Mouse (Mus musculus) stomach, embryonic 16.5 days (tissue): ENCODE data around the gene Cbx6. TPM values are rescaled to one million over a fixed set of nuclear protein-coding genes. Genes with fewer than 3 reads are reported as not detected.

Experiments
- ATAC-seq: fragments of 200-750 bp; cut with Nextera tagmentation; 2 replicates; pipeline ENCODE4 v1.8.0; 2017; ENCODE audit warnings: moderate number of reproducible peaks, moderate TSS enrichment; ENCODE audit not compliant: insufficient read depth, low FRiP score
- H3K27ac ChIP-seq: fragments of 300-500 bp; sonication (generic); 2 replicates; pipeline ENCODE4 v1.5.1; 2014; ENCODE audit warnings: low read length
- H3K27me3 ChIP-seq: fragments of 300-500 bp; sonication (generic); 2 replicates; pipeline ENCODE4 v1.6.1; 2014; ENCODE audit warnings: low read length, control low read depth, mixed read lengths; ENCODE audit not compliant: control insufficient read depth, insufficient read depth
- H3K36me3 ChIP-seq: fragments of 300-500 bp; sonication (generic); 2 replicates; pipeline ENCODE4 v1.6.1; 2014; ENCODE audit warnings: low read length; ENCODE audit not compliant: control insufficient read depth, insufficient read depth
- H3K4me1 ChIP-seq: fragments of 300-500 bp; sonication (generic); 2 replicates; pipeline ENCODE4 v1.6.1; 2014; ENCODE audit warnings: low read length, control low read depth, mixed read lengths; ENCODE audit not compliant: control insufficient read depth, insufficient read depth
- H3K4me2 ChIP-seq: fragments of 300-500 bp; sonication (generic); 2 replicates; pipeline ENCODE4 v1.6.1; 2014; ENCODE audit warnings: low read depth, low read length, mixed read lengths
- H3K4me3 ChIP-seq: fragments of 300-500 bp; sonication (generic); replicated peaks from 2 replicates; pipeline ENCODE4 v1.5.1; 2014; ENCODE audit warnings: mild to moderate bottlenecking, low read length
- H3K9ac ChIP-seq: fragments of 300-500 bp; sonication (generic); 2 replicates; pipeline ENCODE4 v1.6.1; 2014; ENCODE audit warnings: low read length
- H3K9me3 ChIP-seq: fragments of 300-500 bp; sonication (generic); replicated peaks from 2 replicates; pipeline ENCODE4 v1.6.1; 2016; ENCODE audit warnings: low read length, control low read depth; ENCODE audit not compliant: control insufficient read depth
- WGBS: fragments of 180-500 bp; shearing (Covaris S2); extraction: QIAGEN DNeasy Blood & Tissue Kit; methylation state at CpG from one replicate; pipeline ENCODE4 v1.1.7; 2014; 5-methylcytosine and 5-hydroxymethylcytosine counted together
- polyA plus RNA-seq: library from polyadenylated mRNA; unstranded; fragments of >200 nt; fragmentation: Nextera tagmentation; extraction: Ambion mirVana; gene quantifications from 2 replicates; pipeline ENCODE4 v1.2.1, GENCODE M21; 2015

Cbx6 gene
- polyA plus RNA-seq, 1 experiment from 2014 or later: 75.6 TPM

- Histone ChIP-seq H3K9ac (peak overlapping the region; percentile 96; the same call in 1 of the 2 replicates), H3K36me3 (0 out of 2 replicates have a peak, but pooled peaks cover 2% of the 10 kb centered on the region), H3K27me3 (no peaks in the 10 kb centered on the region), H3K4me3 (peak overlapping the region; percentile 85), H3K4me1 (peaks cover 23% of the 10 kb centered on the region), H3K4me2 (peak overlapping the region; percentile 86), H3K9me3 (no peaks in the 10 kb centered on the region), H3K27ac (peak overlapping the region; percentile 96)
- WGBS: 47% methylated on average over 9 of the region's 9 CpGs
- ATAC-seq: no peak
Measured at GRCm38 (mm10) chr15:79834881-79835260, 383 bp upstream of the Cbx6 start.

GRCm38 (mm10) chr15:79833251-79834050 lies 1.0 kb downstream of the Cbx6 start:
- under 1% methylated on average over 41 of the region's 41 CpGs for WGBS
- peak overlapping the region; percentile 85 for H3K4me3 ChIP-seq
- ATAC-seq: peak; percentile 12; the same call in 1 of the 2 replicates
- 0 out of 2 replicates have a peak, but pooled peaks cover 2% of the 10 kb centered on the region for H3K36me3 ChIP-seq
- H3K27ac ChIP-seq: peak overlapping the region; percentile 96
- peak overlapping the region; percentile 96 for H3K9ac ChIP-seq
- H3K9me3 ChIP-seq: no peaks in the 10 kb centered on the region
- H3K4me2 ChIP-seq: peak overlapping the region; percentile 86
- H3K4me1 ChIP-seq: peaks cover 32% of the 10 kb centered on the region
- no peaks in the 10 kb centered on the region for H3K27me3 ChIP-seq

GRCm38 (mm10) chr15:79832064-79832900 lies 2.2 kb downstream of the Cbx6 start:
- Histone ChIP-seq H3K36me3 (0 out of 2 replicates have a peak, but pooled peaks cover 11% of the 10 kb centered on the region), H3K9ac (peak overlapping the region; percentile 96), H3K4me2 (peak overlapping the region; percentile 86), H3K4me3 (peak overlapping the region; percentile 85), H3K9me3 (no peaks in the 10 kb centered on the region), H3K4me1 (peaks cover 38% of the 10 kb centered on the region), H3K27me3 (no peaks in the 10 kb centered on the region), H3K27ac (peak overlapping the region; percentile 96)
- ATAC-seq: no peak
- WGBS: 31% methylated on average over 18 of the region's 18 CpGs

- no peak for ATAC-seq
- Histone ChIP-seq H3K27ac (no peak overlapping the region), H3K4me1 (peaks cover 48% of the 10 kb centered on the region)
Measured at GRCm38 (mm10) chr15:79830388-79830787, 4.1 kb downstream of the Cbx6 start.

GRCm38 (mm10) chr15:79829431-79829830 lies 5.1 kb downstream of the Cbx6 start:
- Histone ChIP-seq H3K36me3 (0 out of 2 replicates have a peak, but pooled peaks cover 11% of the 10 kb centered on the region), H3K9ac (0 out of 2 replicates have a peak overlapping the region, but pooled peaks have one; percentile 10), H3K4me3 (no peak overlapping the region), H3K9me3 (no peaks in the 10 kb centered on the region), H3K27ac (no peak overlapping the region), H3K4me2 (no peak overlapping the region), H3K4me1 (peaks cover 44% of the 10 kb centered on the region), H3K27me3 (no peaks in the 10 kb centered on the region)
- 82% methylated on average over 5 of the region's 5 CpGs for WGBS
- ATAC-seq: no peak

More at GRCm38 (mm10) chr15:79830388-79830787, 4.1 kb downstream of the Cbx6 start:
- no peak overlapping the region for H3K9ac ChIP-seq
- WGBS: 14% methylated on average over 4 of the region's 4 CpGs
- 0 out of 2 replicates have a peak, but pooled peaks cover 11% of the 10 kb centered on the region for H3K36me3 ChIP-seq
- no peaks in the 10 kb centered on the region for H3K9me3 ChIP-seq
- no peak overlapping the region for H3K4me3 ChIP-seq
- H3K4me2 ChIP-seq: no peak overlapping the region
- H3K27me3 ChIP-seq: no peaks in the 10 kb centered on the region

GRCm38 (mm10) chr15:79828366-79829035 lies 6.0 kb downstream of the Cbx6 start:
- Histone ChIP-seq H3K9me3 (no peaks in the 10 kb centered on the region), H3K27ac (no peak overlapping the region), H3K4me2 (peak overlapping the region; percentile 14; the same call in 1 of the 2 replicates), H3K4me1 (peaks cover 45% of the 10 kb centered on the region), H3K9ac (no peak overlapping the region; the same call in 1 of the 2 replicates), H3K4me3 (no peak overlapping the region), H3K27me3 (no peaks in the 10 kb centered on the region), H3K36me3 (peaks cover 11% of the 10 kb centered on the region; the same call in 1 of the 2 replicates)
- no peak for ATAC-seq
- 66% methylated on average over 46 of the region's 46 CpGs for WGBS

- no peak overlapping the region for H3K4me2 ChIP-seq
Measured at GRCm38 (mm10) chr15:79827778-79828210, 6.7 kb downstream of the Cbx6 start.

GRCm38 (mm10) chr15:79827061-79827777 lies 7.3 kb downstream of the Cbx6 start:
- Histone ChIP-seq H3K9ac (no peak overlapping the region; the same call in 1 of the 2 replicates), H3K36me3 (peaks cover 19% of the 10 kb centered on the region; the same call in 1 of the 2 replicates), H3K4me2 (no peak overlapping the region), H3K9me3 (no peaks in the 10 kb centered on the region), H3K4me3 (no peak overlapping the region), H3K27me3 (no peaks in the 10 kb centered on the region), H3K27ac (no peak overlapping the region), H3K4me1 (peaks cover 43% of the 10 kb centered on the region)
- no peak for ATAC-seq
- 81% methylated on average over 14 of the region's 14 CpGs for WGBS

More at GRCm38 (mm10) chr15:79827778-79828210, 6.7 kb downstream of the Cbx6 start:
- Histone ChIP-seq H3K27ac (no peak overlapping the region), H3K27me3 (no peaks in the 10 kb centered on the region), H3K9ac (no peak overlapping the region; the same call in 1 of the 2 replicates), H3K9me3 (no peaks in the 10 kb centered on the region), H3K36me3 (peaks cover 18% of the 10 kb centered on the region; the same call in 1 of the 2 replicates), H3K4me3 (no peak overlapping the region), H3K4me1 (peaks cover 48% of the 10 kb centered on the region)
- ATAC-seq: no peak
- 89% methylated on average over 11 of the region's 11 CpGs for WGBS
